Mouse (Mus musculus) CH12.LX (cell line): ENCODE measurements around the gene Rhcg.

Experiments used
- CTCF ChIP-seq, 2 experiments: IDR thresholded peaks in 1 of 2; conservative IDR thresholded peaks in 1 of 2; 2 replicates each; pipeline ENCODE4 v1.5.1; 2011 to 2012; ENCODE audit warnings: low read depth in 2 of 2, low read length in 2 of 2, improper control_type of control experiment in 1 of 2, inconsistent platforms in 1 of 2, mild to moderate bottlenecking in 1 of 2, moderate library complexity in 1 of 2
- EP300 ChIP-seq: IDR thresholded peaks from 2 replicates; pipeline ENCODE4 v1.6.1; 2011; ENCODE audit warnings: low read length, improper control_type of control experiment
- HCFC1 ChIP-seq: IDR thresholded peaks from 2 replicates; pipeline ENCODE4 v1.6.1; 2012; ENCODE audit warnings: low read depth, mild to moderate bottlenecking, inconsistent platforms, low read length, improper control_type of control experiment
- JUND ChIP-seq: conservative IDR thresholded peaks from 2 replicates; pipeline ENCODE4 v1.6.1; 2011; ENCODE audit warnings: low read depth, low read length, improper control_type of control experiment
- KAT2A ChIP-seq: IDR thresholded peaks from 2 replicates; pipeline ENCODE4 v1.6.1; 2012; ENCODE audit warnings: low read length, improper control_type of control experiment, inconsistent platforms; ENCODE audit not compliant: insufficient replicate concordance
- POLR2A ChIP-seq: IDR thresholded peaks from 2 replicates; pipeline ENCODE4 v1.6.1; 2011; ENCODE audit warnings: low read depth, mild to moderate bottlenecking, improper control_type of control experiment, low read length
- SIN3A ChIP-seq: IDR thresholded peaks from 2 replicates; pipeline ENCODE4 v1.6.1; 2012; ENCODE audit warnings: low read length, improper control_type of control experiment, inconsistent platforms
- ZMIZ1 ChIP-seq: IDR thresholded peaks from 2 replicates; pipeline ENCODE4 v1.6.1; 2012; ENCODE audit warnings: low read depth, mild to moderate bottlenecking, inconsistent platforms, low read length, improper control_type of control experiment

DNA sequence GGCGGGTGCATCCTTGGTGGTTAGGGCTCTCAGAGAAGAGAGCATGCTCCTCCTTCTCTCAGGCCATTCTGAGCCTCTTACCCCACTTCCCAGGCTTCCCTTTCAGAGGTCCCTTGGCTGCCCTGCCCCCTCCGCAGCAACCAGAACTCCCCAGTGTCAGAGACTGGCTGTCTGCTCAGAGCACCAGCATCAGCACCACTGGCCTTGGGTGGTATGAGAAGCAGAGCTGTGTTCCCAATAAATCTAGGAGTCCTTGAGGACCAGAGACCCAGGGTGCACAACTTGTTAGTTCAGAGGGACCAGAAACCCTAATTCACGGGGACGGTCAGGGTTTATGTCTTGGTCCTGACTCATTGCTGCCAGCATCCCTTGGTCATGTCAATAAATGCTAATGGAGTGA lies 2.4 kb downstream of the Rhcg start:
- TF ChIP-seq CTCF (conservative IDR thresholded peaks at IDR 0.05 in 1 of 2, IDR thresholded peaks at IDR 0.05 in 1 of 2; ENCODE audit: low read depth in 2 of 2, low read length in 2 of 2) (no peak), EP300 (no peak), SIN3A (no peak), POLR2A (no peak), KAT2A (no peak), ZMIZ1 (no peak), JUND (no peak), HCFC1 (no peak)
